Mouse (Mus musculus) E14TG2a.4 (cell line): ENCODE data around the gene Gmeb2.

Experiments used
- CTCF ChIP-seq: conservative IDR thresholded peaks from 2 replicates; pipeline ENCODE4 v1.5.1; 2014; ENCODE audit warnings: low read length
- NANOG ChIP-seq: IDR thresholded peaks from 2 replicates; pipeline ENCODE4 v1.6.1; 2014; ENCODE audit warnings: borderline replicate concordance, low read length, mixed read lengths
- POU5F1 ChIP-seq: IDR thresholded peaks from 2 replicates; pipeline ENCODE4 v1.6.1; 2014; ENCODE audit warnings: low read length, borderline replicate concordance

DNA sequence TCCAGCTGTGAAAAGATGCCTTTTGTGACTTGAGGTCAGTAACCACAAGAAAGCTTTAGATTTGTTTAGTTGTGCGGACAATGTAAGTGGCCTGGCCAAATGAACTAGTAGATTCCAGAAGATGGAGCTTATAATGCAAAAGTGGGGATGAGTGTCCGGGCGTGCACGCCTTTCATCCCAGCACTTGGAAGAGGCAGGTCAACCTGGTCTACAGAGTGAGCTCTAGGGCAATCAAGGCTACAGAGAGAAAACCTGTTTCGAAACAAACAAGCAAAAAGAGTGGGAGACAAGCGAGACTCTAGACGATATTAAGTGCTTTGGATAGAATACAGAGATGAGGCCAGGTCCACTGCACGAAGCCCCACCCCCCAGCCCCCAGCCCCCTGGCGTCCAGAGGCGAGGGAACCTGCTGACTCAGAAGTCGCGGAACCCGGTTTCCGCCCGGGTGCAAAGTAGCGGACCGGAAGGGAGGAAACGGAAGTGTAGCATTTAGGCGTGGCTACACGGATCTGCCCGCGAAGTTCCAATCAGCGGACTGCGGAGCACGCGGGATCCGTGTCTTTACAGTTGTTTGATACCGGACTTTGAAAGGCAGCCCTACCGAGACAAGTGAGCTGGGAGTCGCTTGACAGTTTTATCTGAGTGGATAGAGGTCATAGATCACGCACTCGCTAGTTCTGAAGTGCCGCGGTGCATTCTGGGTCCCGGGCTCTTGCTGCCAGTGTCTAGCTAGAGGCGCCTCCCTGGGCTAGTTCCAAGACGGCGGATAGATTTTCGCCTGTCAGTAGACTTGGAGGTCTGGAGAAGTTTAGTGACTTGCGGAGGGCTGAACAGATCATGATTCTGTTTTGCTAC is 31.6 kb upstream of the Gmeb2 start, which contains the start of gene Rtel1:
- TF ChIP-seq CTCF, result no peak
- TF ChIP-seq NANOG, result no peak
- no peak for TF ChIP-seq POU5F1
